Mouse (Mus musculus): ENCODE measurements around the gene Anks1b.

Gene Anks1b

DNA sequence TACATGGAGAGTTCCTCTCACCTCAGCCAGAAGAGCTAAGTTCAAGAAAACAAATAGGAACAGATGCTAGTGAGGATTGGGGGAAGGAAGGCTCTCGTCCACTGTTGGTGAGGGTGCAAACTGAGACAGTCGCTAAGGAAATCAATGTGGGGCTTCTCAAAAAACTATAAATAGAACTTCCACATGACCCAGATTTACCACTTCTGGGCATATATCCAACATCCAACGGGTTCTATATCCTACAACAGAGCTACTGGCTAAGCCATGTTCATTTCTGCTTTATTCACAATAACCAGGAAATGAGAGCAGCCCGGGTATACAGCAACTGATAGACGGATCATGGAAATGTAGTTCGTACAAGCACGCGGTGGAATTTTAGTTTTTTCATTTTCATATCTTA is 1109.7 kb downstream of the Anks1b start:
- no peak for DNase-seq

DNA sequence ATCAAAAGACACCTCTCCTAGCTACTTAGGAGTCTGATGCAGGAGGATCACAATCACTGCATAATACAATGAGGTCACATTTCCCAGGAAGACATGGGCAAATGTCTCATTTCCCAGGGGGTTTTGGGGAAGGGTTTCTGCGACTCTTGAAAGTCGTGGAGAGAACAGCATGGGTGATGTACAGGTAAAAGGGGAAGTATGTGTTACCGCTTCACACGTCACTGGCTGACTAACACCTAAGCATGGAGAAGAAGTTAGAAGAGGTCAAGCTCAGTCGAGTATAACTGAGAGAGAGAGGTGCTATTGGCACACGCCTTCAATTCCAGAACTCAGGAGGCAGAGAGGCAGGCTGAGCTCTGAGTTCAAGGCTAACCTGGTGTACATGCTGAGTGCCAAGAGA is 1117.0 kb downstream of the Anks1b start:
- no peak for DNase-seq

DNA sequence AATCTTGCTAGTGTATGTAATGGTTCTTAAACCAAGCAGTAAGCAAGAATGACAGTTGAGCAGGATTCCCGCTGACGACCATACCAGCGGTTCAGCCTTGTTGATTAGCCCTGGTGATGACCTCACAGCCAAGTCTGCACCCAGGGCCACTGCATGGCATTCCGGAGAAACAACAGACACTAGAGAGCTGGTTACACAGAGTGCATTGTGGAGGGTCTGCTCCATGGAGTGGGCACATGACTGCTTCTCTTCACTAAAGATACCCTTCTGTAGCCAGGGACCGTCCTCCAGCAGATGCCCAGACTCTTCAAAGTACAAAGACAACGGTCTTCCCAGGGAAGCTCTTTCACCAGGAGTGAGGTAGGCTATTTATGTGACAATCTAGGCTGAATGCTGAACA is 1118.9 kb downstream of the Anks1b start:
- no peak for DNase-seq

DNA sequence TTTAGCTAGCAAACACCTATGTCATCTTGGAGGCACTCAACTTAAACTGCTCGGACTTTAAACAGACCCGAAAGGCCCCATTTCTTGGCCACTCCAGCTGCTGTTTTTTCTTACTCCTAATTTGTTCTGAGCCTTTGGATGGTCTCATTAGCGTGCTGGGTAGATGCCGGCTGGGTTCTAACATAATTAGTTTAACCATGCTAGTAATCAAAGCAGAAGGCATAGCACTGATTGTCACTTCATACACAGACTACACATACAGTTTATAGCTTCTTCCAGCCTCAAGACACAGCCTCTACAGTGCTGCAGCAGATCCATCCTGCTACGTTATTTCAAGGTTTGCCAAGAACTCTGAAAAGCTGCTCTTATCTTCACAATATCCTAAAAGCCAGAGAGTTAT is 1120.6 kb downstream of the Anks1b start:
- no peak for DNase-seq

DNA sequence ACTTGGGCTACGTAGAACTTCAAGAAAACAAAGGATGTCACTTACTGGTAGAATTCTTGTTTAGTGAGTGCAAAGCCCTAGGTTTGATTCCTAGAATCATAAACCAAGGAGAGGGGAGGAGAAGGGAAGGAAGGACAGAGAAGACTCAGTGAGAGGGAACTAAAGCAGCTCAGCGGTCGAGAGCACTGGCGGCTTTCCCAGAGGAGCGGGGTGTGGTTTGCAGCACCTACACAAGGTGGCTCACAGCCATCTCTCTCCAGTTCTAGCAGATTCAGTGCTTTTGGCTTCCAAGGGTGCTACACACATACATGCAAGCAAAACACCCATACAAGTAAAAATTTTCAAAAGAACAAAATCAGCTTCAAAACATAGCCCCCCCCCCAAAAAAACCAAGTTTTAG is 1126.6 kb downstream of the Anks1b start:
- DNase-seq = peak; percentile 12

DNA sequence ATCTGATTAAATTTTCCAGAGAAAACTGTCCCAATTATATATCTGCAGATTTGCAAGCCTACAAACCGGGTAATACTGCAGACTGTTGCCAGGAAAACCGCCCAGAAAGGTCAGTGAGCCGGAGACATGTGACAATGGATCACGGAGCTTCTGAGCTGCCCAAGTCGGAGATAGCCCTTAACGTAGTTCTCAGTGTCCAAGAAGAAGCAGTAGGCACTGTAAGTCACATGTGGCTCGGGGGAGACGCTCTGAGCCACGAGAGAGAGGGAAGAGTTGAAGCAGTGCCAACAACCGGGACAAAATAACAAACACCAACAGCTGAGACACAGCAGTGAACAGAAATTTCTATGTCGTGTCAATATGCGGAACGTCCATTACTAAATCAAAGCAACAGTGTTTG is 1128.1 kb downstream of the Anks1b start:
- no peak for DNase-seq

DNA sequence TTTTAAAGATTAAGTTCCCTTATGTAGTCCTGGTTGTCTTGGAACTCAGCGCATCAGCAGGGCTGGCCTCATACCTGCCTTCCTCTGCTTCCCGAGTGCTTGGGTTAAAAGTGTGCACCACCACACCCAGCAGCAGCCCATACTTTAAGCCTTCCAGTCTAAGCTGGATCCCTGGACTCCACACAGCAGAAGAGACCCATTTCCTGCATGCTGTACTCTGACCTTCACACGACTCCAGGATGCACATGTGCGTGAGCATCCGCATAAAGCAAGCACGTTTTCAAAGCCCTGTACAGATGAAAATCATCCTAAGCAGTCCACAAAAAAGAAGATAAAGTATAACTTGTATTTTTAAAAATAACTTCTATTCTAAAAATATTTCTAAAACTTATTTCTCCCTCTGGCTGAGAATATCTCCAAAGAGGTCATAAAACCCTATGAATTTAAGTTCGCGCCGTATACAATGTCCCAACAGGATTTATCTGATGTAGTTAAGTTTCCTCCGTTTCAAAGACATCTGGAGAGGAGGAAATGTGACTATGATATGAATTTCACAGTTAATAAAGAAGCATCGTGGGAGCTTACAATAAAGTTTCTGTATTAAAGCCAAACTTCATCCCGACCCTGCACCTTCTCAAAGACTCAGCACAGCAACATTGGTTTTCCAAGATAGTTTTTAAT is 1132.7 kb downstream of the Anks1b start:
- DNase-seq = no peak

All from kidney, adult 11 months (tissue).